Mouse (Mus musculus) limb, embryonic 11.5 days (tissue): ENCODE measurements around the gene Sgms1. TPM values are rescaled to one million over a fixed set of nuclear protein-coding genes. Genes with fewer than 3 reads are reported as not detected.
A peak's percentile ranks its signal among the peaks of the same experiment; 100 is the strongest.

Source experiments
- ATAC-seq: fragments of 200-750 bp; cut with Nextera tagmentation; 2 replicates; pipeline ENCODE4 v1.8.0; 2017; ENCODE audit warnings: low read depth; ENCODE audit not compliant: insufficient number of reproducible peaks, low FRiP score, low TSS enrichment
- DNase-seq: peaks from one replicate; pipeline ENCODE4 v3.0.0-alpha.2; 2015; ENCODE audit warnings: low spot score
- H3K27ac ChIP-seq: fragments of 300-500 bp; sonication (generic); replicated peaks from 2 replicates; pipeline ENCODE4 v1.5.1; 2014; ENCODE audit warnings: low read depth, mild to moderate bottlenecking, low read length
- H3K27me3 ChIP-seq: fragments of 300-500 bp; sonication (generic); 2 replicates; pipeline ENCODE4 v1.6.1; 2014; ENCODE audit warnings: mild to moderate bottlenecking, low read length, mixed read lengths; ENCODE audit not compliant: control insufficient read depth, insufficient read depth
- H3K36me3 ChIP-seq: fragments of 300-500 bp; sonication (generic); 2 replicates; pipeline ENCODE4 v1.6.1; 2014; ENCODE audit warnings: mild to moderate bottlenecking, low read length, moderate library complexity, mixed read lengths; ENCODE audit not compliant: control insufficient read depth, insufficient read depth
- H3K4me1 ChIP-seq: fragments of 300-500 bp; sonication (generic); 2 replicates; pipeline ENCODE4 v1.6.1; 2014; ENCODE audit warnings: low read length, mixed read lengths; ENCODE audit not compliant: control insufficient read depth, insufficient read depth
- H3K4me2 ChIP-seq: fragments of 300-500 bp; sonication (generic); 2 replicates; pipeline ENCODE4 v1.6.1; 2014; ENCODE audit warnings: low read depth, mild to moderate bottlenecking, moderate library complexity; ENCODE audit not compliant: severe bottlenecking
- H3K4me3 ChIP-seq: fragments of 300-500 bp; sonication (generic); 2 replicates; pipeline ENCODE4 v1.5.1; 2014; ENCODE audit warnings: low read depth, low read length
- H3K9ac ChIP-seq: fragments of 300-500 bp; sonication (generic); 2 replicates; pipeline ENCODE4 v1.6.1; 2014; ENCODE audit warnings: mild to moderate bottlenecking, low read length
- H3K9me3 ChIP-seq: fragments of 300-500 bp; sonication (generic); 2 replicates; pipeline ENCODE4 v1.6.1; 2016; ENCODE audit warnings: low read length; ENCODE audit not compliant: control insufficient read depth
- WGBS: fragments of 180-500 bp; shearing (Covaris S2); extraction: QIAGEN DNeasy Blood & Tissue Kit; methylation state at CpG from one replicate; pipeline ENCODE4 v1.1.7; 2014; 5-methylcytosine and 5-hydroxymethylcytosine counted together
- polyA plus RNA-seq: library from polyadenylated mRNA; unstranded; fragments of >200 nt; fragmentation: Nextera tagmentation; extraction: Ambion mirVana; gene quantifications from 2 replicates; pipeline ENCODE4 v1.2.1, GENCODE M21; 2014

The Sgms1 gene
- polyA plus RNA-seq, 1 experiment from 2014 or later = 13.5 TPM

GRCm38 (mm10) chr19:32367333-32367732 is 22.2 kb downstream of the Sgms1 start:
- DNase-seq (peak; percentile 15), ATAC-seq (no peak)
- Histone ChIP-seq H3K9me3 (no peaks in the 10 kb centered on the region), H3K4me3 (no peak overlapping the region), H3K9ac (no peak overlapping the region), H3K27ac (no peak overlapping the region), H3K4me1 (no peaks in the 10 kb centered on the region), H3K27me3 (no peaks in the 10 kb centered on the region), H3K4me2 (no peak overlapping the region), H3K36me3 (no peaks in the 10 kb centered on the region)
- 91% methylated on average over 8 of the region's 8 CpGs for WGBS

DNA sequence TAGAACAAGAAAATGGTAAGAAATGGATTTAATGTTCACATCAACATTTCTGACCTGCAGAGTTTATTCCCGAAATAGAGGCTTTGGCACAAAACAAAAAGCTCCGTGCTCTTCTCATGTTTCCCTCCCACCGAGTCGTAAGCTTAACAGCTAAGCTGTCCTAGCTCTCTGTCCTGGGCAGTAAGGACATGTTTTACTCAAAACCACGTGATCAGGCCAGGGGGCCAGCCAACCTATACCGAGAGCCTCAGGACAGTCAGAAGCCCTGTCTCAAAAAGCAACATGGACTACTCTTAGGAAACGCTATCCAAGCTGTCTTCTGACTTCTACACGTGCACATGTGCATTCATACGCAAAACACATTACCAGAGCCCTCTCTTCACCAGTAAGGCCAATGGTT is 23.1 kb downstream of the Sgms1 start:
- 83% methylated on average over 9 of the region's 9 CpGs for WGBS
- H3K4me2 ChIP-seq = no peak overlapping the region
- peak; percentile 18 for DNase-seq
- no peak overlapping the region for H3K4me3 ChIP-seq
- no peak for ATAC-seq
- H3K27ac ChIP-seq = no peak overlapping the region
- H3K27me3 ChIP-seq = no peaks in the 10 kb centered on the region
- no peaks in the 10 kb centered on the region for H3K4me1 ChIP-seq
- no peaks in the 10 kb centered on the region for H3K9me3 ChIP-seq
- no peaks in the 10 kb centered on the region for H3K36me3 ChIP-seq
- H3K9ac ChIP-seq = no peak overlapping the region

GRCm38 (mm10) chr19:32365111-32365510 is 24.4 kb downstream of the Sgms1 start:
- H3K9ac ChIP-seq = no peak overlapping the region
- no peaks in the 10 kb centered on the region for H3K4me1 ChIP-seq
- no peak overlapping the region for H3K4me3 ChIP-seq
- no peak overlapping the region for H3K27ac ChIP-seq
- WGBS = 85% methylated on average over 6 of the region's 6 CpGs
- DNase-seq (peak; percentile 13), ATAC-seq (no peak)
- H3K27me3 ChIP-seq = no peaks in the 10 kb centered on the region
- H3K36me3 ChIP-seq = no peaks in the 10 kb centered on the region
- H3K4me2 ChIP-seq = no peak overlapping the region
- H3K9me3 ChIP-seq = no peaks in the 10 kb centered on the region

DNA sequence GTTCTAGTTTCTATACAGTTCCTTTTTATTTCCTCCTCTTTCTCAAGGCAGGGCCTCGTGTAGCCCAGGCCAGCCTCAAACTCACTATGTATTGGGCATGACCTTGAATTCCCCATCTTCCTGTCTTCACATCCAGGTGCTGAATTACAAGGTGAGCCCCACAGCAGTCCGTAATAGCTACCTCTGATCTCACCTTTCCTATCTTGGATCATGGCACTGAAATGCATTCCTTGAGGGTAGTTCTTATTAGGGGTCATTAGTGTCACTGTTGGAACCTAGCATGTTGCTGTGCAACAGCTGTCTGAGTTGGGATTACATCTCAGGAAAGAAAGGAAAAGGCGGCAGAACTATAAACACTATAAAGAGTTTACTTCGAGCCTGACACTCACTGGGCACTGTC is 25.9 kb downstream of the Sgms1 start:
- no peak overlapping the region for H3K9ac ChIP-seq
- DNase-seq = peak; percentile 11
- WGBS = 84% methylated on average over 4 of the region's 4 CpGs
- H3K36me3 ChIP-seq = no peaks in the 10 kb centered on the region
- H3K4me2 ChIP-seq = no peak overlapping the region
- H3K4me1 ChIP-seq = no peaks in the 10 kb centered on the region
- H3K27me3 ChIP-seq = no peaks in the 10 kb centered on the region
- no peak overlapping the region for H3K4me3 ChIP-seq
- no peak for ATAC-seq
- no peaks in the 10 kb centered on the region for H3K9me3 ChIP-seq
- H3K27ac ChIP-seq = no peak overlapping the region

GRCm38 (mm10) chr19:32362520-32362919 is 27.0 kb downstream of the Sgms1 start:
- ATAC-seq = no peak
- WGBS = 87% methylated on average over 3 of the region's 3 CpGs
- Histone ChIP-seq H3K4me1 (no peaks in the 10 kb centered on the region), H3K4me3 (no peak overlapping the region), H3K27me3 (no peaks in the 10 kb centered on the region), H3K9ac (no peak overlapping the region), H3K36me3 (no peaks in the 10 kb centered on the region), H3K4me2 (no peak overlapping the region), H3K27ac (no peak overlapping the region), H3K9me3 (no peaks in the 10 kb centered on the region)
- DNase-seq = peak; percentile 19

GRCm38 (mm10) chr19:32360989-32361698 is 28.4 kb downstream of the Sgms1 start:
- Histone ChIP-seq H3K27ac (no peak overlapping the region), H3K4me2 (no peak overlapping the region), H3K4me1 (no peaks in the 10 kb centered on the region), H3K27me3 (no peaks in the 10 kb centered on the region), H3K9me3 (no peaks in the 10 kb centered on the region), H3K9ac (no peak overlapping the region), H3K4me3 (no peak overlapping the region), H3K36me3 (no peaks in the 10 kb centered on the region)
- ATAC-seq = no peak
- WGBS = 63% methylated on average over 1 of the region's 1 CpGs
- DNase-seq = peak; percentile 18

- no peaks in the 10 kb centered on the region for H3K9me3 ChIP-seq
- H3K36me3 ChIP-seq = no peaks in the 10 kb centered on the region
- no peaks in the 10 kb centered on the region for H3K4me1 ChIP-seq
- no peak overlapping the region for H3K9ac ChIP-seq
- WGBS = 56% methylated on average over 3 of the region's 3 CpGs
- H3K27me3 ChIP-seq = no peaks in the 10 kb centered on the region
- DNase-seq (peak; percentile 14), ATAC-seq (no peak)
- no peak overlapping the region for H3K27ac ChIP-seq
- no peak overlapping the region for H3K4me3 ChIP-seq
- no peak overlapping the region for H3K4me2 ChIP-seq
Observed at GRCm38 (mm10) chr19:32360546-32360945, 29.0 kb downstream of the Sgms1 start.

DNA sequence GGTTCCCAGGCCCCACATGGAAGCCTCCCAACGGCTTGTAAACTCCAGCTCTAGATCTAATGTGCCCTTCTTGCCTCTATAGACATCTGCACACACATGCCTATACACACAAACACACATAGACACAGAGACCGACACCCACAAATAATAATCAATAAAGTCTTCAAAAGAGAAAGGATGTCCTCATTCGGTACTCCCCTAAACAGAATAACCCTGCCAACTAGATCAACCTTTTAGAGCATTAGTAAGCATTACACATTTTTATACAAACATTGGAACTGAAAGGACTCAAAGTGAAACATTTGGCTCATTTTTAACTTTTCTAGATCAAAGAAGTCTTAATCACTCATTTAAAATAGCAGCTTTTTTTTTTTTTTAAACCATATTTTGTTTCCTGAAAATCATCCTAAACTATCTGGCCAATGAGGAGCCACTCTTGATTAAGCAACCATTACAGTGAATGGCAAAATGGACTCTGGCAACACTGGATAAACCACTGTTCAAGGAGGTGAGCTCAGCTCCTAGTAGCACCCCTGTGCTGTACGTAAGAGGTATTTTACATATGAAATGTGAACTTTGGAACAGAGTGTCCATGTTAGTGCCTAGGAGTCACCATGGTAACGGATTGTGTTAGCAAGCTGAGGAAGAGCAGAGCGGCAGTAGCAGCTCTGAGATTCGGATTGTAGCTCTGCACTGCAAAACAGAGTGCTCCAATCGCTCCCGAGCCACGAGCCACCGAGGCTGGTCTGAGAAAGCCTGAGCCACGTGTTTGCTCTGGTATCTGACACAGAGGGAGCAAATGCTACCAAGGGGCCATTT is 30.6 kb downstream of the Sgms1 start:
- Histone ChIP-seq H3K36me3 (no peaks in the 10 kb centered on the region), H3K4me3 (no peak overlapping the region), H3K4me2 (no peak overlapping the region), H3K27me3 (no peaks in the 10 kb centered on the region), H3K9ac (no peak overlapping the region), H3K9me3 (no peaks in the 10 kb centered on the region), H3K27ac (no peak overlapping the region), H3K4me1 (no peaks in the 10 kb centered on the region)
- DNase-seq = peak; percentile 14
- ATAC-seq = no peak
- 85% methylated on average over 12 of the region's 12 CpGs for WGBS
